Mouse (Mus musculus) G1E (cell line): ENCODE data around the gene Hrk. TPM values are rescaled to one million over a fixed set of nuclear protein-coding genes. Genes with fewer than 3 reads are reported as not detected.

Experiments
- ATAC-seq: 2 replicates; pipeline ENCODE4 v1.8.0; 2016; ENCODE audit warnings: mild to moderate bottlenecking; ENCODE audit not compliant: insufficient number of reproducible peaks, poor library complexity, low FRiP score, severe bottlenecking; ENCODE audit errors: extremely low read depth
- DNase-seq: peaks from one replicate; pipeline ENCODE4 v3.0.0; 2012; ENCODE audit warnings: low spot score
- H3K27me3 ChIP-seq: 2 replicates; pipeline ENCODE4 v1.6.1; 2012; ENCODE audit warnings: mild to moderate bottlenecking, low read length, inconsistent platforms; ENCODE audit not compliant: insufficient read depth
- H3K36me3 ChIP-seq: replicated peaks from 2 replicates; pipeline ENCODE3; 2012; ENCODE audit warnings: mild to moderate bottlenecking, inconsistent platforms
- H3K4me1 ChIP-seq: 2 replicates; pipeline ENCODE4 v1.6.1; 2012; ENCODE audit warnings: low read depth, low read length, inconsistent platforms, mixed read lengths; ENCODE audit not compliant: insufficient read depth
- H3K4me3 ChIP-seq: 2 replicates; pipeline ENCODE4 v1.5.1; 2012; ENCODE audit warnings: low read depth, mild to moderate bottlenecking, inconsistent platforms, low read length, moderate library complexity, mixed read lengths
- H3K9me3 ChIP-seq: replicated peaks from 2 replicates; pipeline ENCODE4 v1.6.1; 2012; ENCODE audit warnings: inconsistent platforms
- CTCF ChIP-seq: IDR thresholded peaks from 2 replicates; pipeline ENCODE4 v1.5.1; 2012; ENCODE audit warnings: low read depth, low read length, inconsistent platforms, mixed read lengths
- GATA1 ChIP-seq: IDR thresholded peaks from 2 replicates; pipeline ENCODE4 v1.6.1; 2012; ENCODE audit warnings: borderline replicate concordance, low read length, inconsistent platforms, mixed read lengths
- GATA2 ChIP-seq: IDR thresholded peaks from 2 replicates; pipeline ENCODE4 v1.6.1; 2012; ENCODE audit warnings: low read depth, low read length, inconsistent platforms, borderline replicate concordance
- POLR2AphosphoS5 ChIP-seq: IDR thresholded peaks from 2 replicates; pipeline ENCODE4 v1.6.1; 2012; ENCODE audit warnings: low read depth, low read length, inconsistent platforms; ENCODE audit not compliant: insufficient replicate concordance
- TAL1 ChIP-seq: conservative IDR thresholded peaks from 2 replicates; pipeline ENCODE4 v1.6.1; 2012; ENCODE audit warnings: low read depth, low read length, inconsistent platforms, mixed read lengths
- polyA plus RNA-seq: library from polyadenylated mRNA; stranded (reverse); fragments of >175 nt; gene quantifications from 2 replicates; pipeline ENCODE4 v1.2.3, GENCODE M21; 2012
- total RNA-seq, 2 experiments: library from RNA; stranded (forward) in 1 of 2; stranded (reverse) in 1 of 2; fragments of 200-1000 nt in 1 of 2; fragments of >200 nt in 1 of 2; fragmentation: Nextera tagmentation in 1 of 2; gene quantifications; 2 replicates each; pipeline ENCODE4 v1.2.3; 2014 to 2017

Hrk gene
- total and polyA plus RNA-seq, 3 experiments = 0.11 TPM; not detected in 2

- TF ChIP-seq POLR2AphosphoS5 (no peak), GATA2 (no peak), TAL1 (no peak), CTCF (no peak), GATA1 (no peak)
- no peak overlapping the region for H3K4me3 ChIP-seq
- H3K36me3 ChIP-seq = peaks cover 97% of the 10 kb centered on the region
- no peak for DNase-seq
- H3K27me3 ChIP-seq = no peaks in the 10 kb centered on the region
- H3K4me1 ChIP-seq = no peaks in the 10 kb centered on the region
- no peaks in the 10 kb centered on the region for H3K9me3 ChIP-seq
- no peak for ATAC-seq
Measured at GRCm38 (mm10) chr5:118128208-118128607, 36.2 kb upstream of the Hrk start.

- ATAC-seq (no peak), DNase-seq (no peak)
- no peak for TF ChIP-seq GATA1
- Histone ChIP-seq H3K4me3 (no peak overlapping the region), H3K36me3 (peaks cover 97% of the 10 kb centered on the region), H3K9me3 (no peaks in the 10 kb centered on the region), H3K4me1 (no peaks in the 10 kb centered on the region), H3K27me3 (no peaks in the 10 kb centered on the region)
Measured at GRCm38 (mm10) chr5:118128651-118129050, 35.8 kb upstream of the Hrk start.

GRCm38 (mm10) chr5:118136391-118136790 lies 28.1 kb upstream of the Hrk start:
- H3K9me3 ChIP-seq = no peaks in the 10 kb centered on the region
- TF ChIP-seq GATA2 (no peak), GATA1 (no peak), CTCF (no peak), POLR2AphosphoS5 (no peak), TAL1 (no peak)
- H3K4me1 ChIP-seq = no peaks in the 10 kb centered on the region
- ATAC-seq (no peak), DNase-seq (no peak)
- H3K27me3 ChIP-seq = no peaks in the 10 kb centered on the region
- no peak overlapping the region for H3K4me3 ChIP-seq
- peaks cover 97% of the 10 kb centered on the region for H3K36me3 ChIP-seq

GRCm38 (mm10) chr5:118139630-118140029 lies 24.8 kb upstream of the Hrk start:
- no peaks in the 10 kb centered on the region for H3K9me3 ChIP-seq
- H3K36me3 ChIP-seq = peaks cover 99% of the 10 kb centered on the region
- no peaks in the 10 kb centered on the region for H3K27me3 ChIP-seq
- H3K4me3 ChIP-seq = no peak overlapping the region
- ATAC-seq (no peak), DNase-seq (no peak)
- TF ChIP-seq GATA1 (no peak), GATA2 (no peak), CTCF (no peak), TAL1 (no peak), POLR2AphosphoS5 (no peak)
- peaks cover 3% of the 10 kb centered on the region; the same call in 1 of the 2 replicates for H3K4me1 ChIP-seq

GRCm38 (mm10) chr5:118142471-118142870 lies 22.0 kb upstream of the Hrk start:
- peaks cover 3% of the 10 kb centered on the region; the same call in 1 of the 2 replicates for H3K4me1 ChIP-seq
- no peaks in the 10 kb centered on the region for H3K27me3 ChIP-seq
- no peak for ATAC-seq
- H3K9me3 ChIP-seq = no peaks in the 10 kb centered on the region
- peaks cover 100% of the 10 kb centered on the region for H3K36me3 ChIP-seq
- TF ChIP-seq TAL1 (no peak), GATA1 (no peak), CTCF (no peak), GATA2 (no peak), POLR2AphosphoS5 (no peak)
- H3K4me3 ChIP-seq = no peak overlapping the region
- DNase-seq = no peak

GRCm38 (mm10) chr5:118143211-118144026 lies 21.0 kb upstream of the Hrk start:
- DNase-seq = no peak
- no peak overlapping the region for H3K4me3 ChIP-seq
- ATAC-seq = no peak
- TF ChIP-seq CTCF (no peak), GATA2 (no peak), POLR2AphosphoS5 (no peak), GATA1 (no peak), TAL1 (no peak)
- H3K9me3 ChIP-seq = no peaks in the 10 kb centered on the region
- H3K36me3 ChIP-seq = peaks cover 97% of the 10 kb centered on the region
- peaks cover 3% of the 10 kb centered on the region; the same call in 1 of the 2 replicates for H3K4me1 ChIP-seq
- H3K27me3 ChIP-seq = no peaks in the 10 kb centered on the region
